Mouse (Mus musculus) layer of hippocampus, adult 11-12 months (tissue): ENCODE data around the gene Zkscan17.

Experiments used
- DNase-seq: peaks from one replicate; pipeline ENCODE4 v3.0.0; 2022; ENCODE audit warnings: low spot score

Gene Zkscan17

DNA sequence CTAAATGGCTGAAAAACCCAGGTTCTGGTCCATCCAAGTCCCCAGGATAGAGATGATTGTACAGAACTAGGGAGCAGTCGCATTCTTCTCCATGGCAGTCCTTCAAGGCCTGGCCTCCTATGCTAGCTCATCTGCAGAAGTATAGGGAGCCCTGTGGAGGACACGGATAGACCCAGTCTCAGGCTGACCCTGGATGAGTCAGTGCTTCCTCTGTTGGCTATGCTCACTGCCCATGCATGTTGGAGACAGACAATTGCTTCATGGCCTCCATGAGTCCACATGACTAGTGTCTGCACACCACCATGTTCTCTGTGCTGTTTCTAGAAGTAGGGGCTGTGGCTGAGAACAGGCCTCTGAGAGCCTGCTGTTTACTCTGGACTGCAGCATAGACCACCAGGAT, 70.2 kb downstream of the Zkscan17 start:
- no peak for DNase-seq

GRCm38 (mm10) chr11:59451086-59451485, 75.5 kb downstream of the Zkscan17 start, which contains the start of gene Snap47:
Snap47 (minus strand) TSS chr11:59451186.
- no peak for DNase-seq

DNA sequence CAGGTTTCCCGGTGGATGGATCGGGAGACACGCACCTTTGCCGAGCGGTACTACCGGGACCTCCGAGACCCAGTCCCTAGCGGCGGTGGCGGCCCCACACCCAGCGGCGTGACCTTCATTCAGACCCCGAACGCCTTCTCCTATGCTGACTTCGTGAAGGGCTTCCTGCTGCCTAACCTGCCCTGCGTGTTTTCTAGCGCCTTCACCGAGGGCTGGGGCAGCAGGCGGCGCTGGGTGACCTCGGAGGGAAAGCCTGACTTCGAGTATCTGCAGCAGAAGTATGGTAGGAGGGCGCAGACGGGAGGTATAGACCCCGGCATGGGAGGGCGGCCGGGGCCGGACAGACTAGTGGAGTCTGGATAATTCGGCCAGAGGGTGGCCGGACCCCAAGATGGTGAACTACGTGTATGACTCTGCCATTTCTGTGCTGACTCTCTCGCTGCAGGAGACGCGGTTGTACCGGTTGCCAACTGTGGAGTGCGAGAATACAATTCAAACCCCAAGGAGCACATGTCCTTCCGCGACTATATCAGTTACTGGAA, 76.2 kb downstream of the Zkscan17 start:
- no peak for DNase-seq

DNA sequence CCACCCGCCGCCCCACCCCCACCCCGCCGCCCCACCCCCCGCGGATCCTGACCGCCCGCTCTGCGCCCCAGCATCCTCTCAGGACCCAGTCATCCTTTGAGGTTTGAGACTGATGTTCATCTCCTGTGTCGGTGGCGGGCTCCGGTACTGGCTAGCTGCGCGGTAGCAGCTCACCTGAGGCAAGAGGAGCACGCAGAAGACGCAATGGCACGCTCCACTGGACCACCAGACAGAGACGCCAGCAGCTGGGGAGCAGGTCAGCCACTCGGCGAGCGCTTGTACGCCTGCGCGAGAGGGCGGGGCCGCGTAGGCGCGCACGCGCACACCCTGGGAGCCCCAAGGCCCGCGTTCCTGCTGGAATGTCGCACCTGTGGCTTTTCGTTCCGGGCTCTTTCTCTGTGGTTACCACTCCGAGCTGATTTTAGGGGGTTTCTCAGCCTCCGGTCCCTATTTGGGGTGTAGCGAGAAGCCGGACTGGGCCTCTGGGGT, 76.8 kb downstream of the Zkscan17 start, which contains the start of gene Jmjd4:
Jmjd4 (plus strand) TSS at position 305 of the 489 bp plus-strand sequence.
- peak; percentile 91 for DNase-seq

GRCm38 (mm10) chr11:59443102-59443501, 83.4 kb downstream of the Zkscan17 start:
- no peak for DNase-seq

DNA sequence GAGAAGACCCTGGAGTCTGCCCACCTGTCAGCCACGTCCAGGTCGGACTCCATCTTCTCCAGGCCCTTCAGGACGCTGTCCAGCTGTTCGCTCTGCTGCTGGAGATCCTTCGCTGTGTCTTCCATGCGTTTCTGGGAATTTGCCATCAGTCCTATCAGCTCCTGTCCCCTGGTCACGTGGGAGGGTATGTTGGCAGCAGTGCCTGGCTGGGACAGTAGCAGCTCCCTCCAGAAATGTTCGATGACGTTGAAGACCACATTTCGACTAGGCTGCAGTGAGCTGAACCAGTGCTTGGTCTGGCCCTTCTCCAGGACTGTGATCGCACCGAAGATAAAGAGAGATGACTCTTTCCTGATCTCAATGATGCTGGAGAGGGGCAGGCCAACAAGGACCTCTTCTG, 88.6 kb downstream of the Zkscan17 start:
- DNase-seq: no peak
